Mouse (Mus musculus) MEL (cell line): ENCODE data around the gene Gga1. TPM values are rescaled to one million over a fixed set of nuclear protein-coding genes. Genes with fewer than 3 reads are reported as not detected.

Source experiments
- DNase-seq: peaks from one replicate; pipeline ENCODE4 v3.0.0; 2011; ENCODE audit warnings: low read depth, low spot score
- H3K27ac ChIP-seq: 2 replicates; pipeline ENCODE4 v1.5.1; 2012; ENCODE audit warnings: low read depth, mild to moderate bottlenecking, control low read depth, low read length, moderate library complexity; ENCODE audit not compliant: control insufficient read depth
- H3K27me3 ChIP-seq, 2 experiments: fragments of 150-350 bp in 1 of 2; sonication (generic) in 1 of 2; 2 replicates each; pipeline ENCODE4 v1.6.1; 2012; ENCODE audit warnings: low read length in 2 of 2, mild to moderate bottlenecking in 2 of 2, improper control_type of control experiment in 1 of 2, moderate library complexity in 1 of 2; ENCODE audit not compliant: insufficient read depth in 2 of 2, control insufficient read depth in 1 of 2
- H3K36me3 ChIP-seq, 2 experiments: 2 replicates each; pipeline ENCODE4 v1.6.1; 2012 to 2014; ENCODE audit warnings: low read length in 2 of 2, improper control_type of control experiment in 1 of 2, inconsistent platforms in 1 of 2, mild to moderate bottlenecking in 1 of 2; ENCODE audit not compliant: insufficient read depth in 2 of 2, control insufficient read depth in 1 of 2
- H3K4me1 ChIP-seq, 2 experiments: fragments of 150-350 bp in 1 of 2; sonication (generic) in 1 of 2; 2 replicates each; pipeline ENCODE4 v1.6.1; 2012; ENCODE audit warnings: low read length in 2 of 2, improper control_type of control experiment in 1 of 2, mild to moderate bottlenecking in 1 of 2; ENCODE audit not compliant: insufficient read depth in 2 of 2, control insufficient read depth in 1 of 2
- H3K4me3 ChIP-seq, 2 experiments: fragments of 150-350 bp in 1 of 2; sonication (generic) in 1 of 2; 2 replicates each; pipeline ENCODE4 v1.5.1; 2012; ENCODE audit warnings: low read depth in 2 of 2, low read length in 2 of 2, mild to moderate bottlenecking in 2 of 2, moderate library complexity in 2 of 2, control low read depth in 1 of 2, improper control_type of control experiment in 1 of 2; ENCODE audit not compliant: control insufficient read depth in 1 of 2, insufficient read depth in 1 of 2
- H3K79me2 ChIP-seq: 2 replicates; pipeline ENCODE4 v1.6.1; 2012; ENCODE audit warnings: mild to moderate bottlenecking, low read length, moderate library complexity; ENCODE audit not compliant: control insufficient read depth, poor library complexity, insufficient read depth
- H3K9ac ChIP-seq: 2 replicates; pipeline ENCODE4 v1.6.1; 2012; ENCODE audit warnings: low read depth, mild to moderate bottlenecking, control low read depth, low read length, moderate library complexity; ENCODE audit not compliant: control insufficient read depth, poor library complexity, severe bottlenecking
- H3K9me3 ChIP-seq: fragments of 150-350 bp; sonication (generic); replicated peaks from 2 replicates; pipeline ENCODE4 v1.6.1; 2012; ENCODE audit warnings: mild to moderate bottlenecking, low read length, improper control_type of control experiment, moderate library complexity; ENCODE audit not compliant: insufficient read depth
- BHLHE40 ChIP-seq: IDR thresholded peaks from 2 replicates; pipeline ENCODE4 v1.6.1; 2012; ENCODE audit warnings: low read depth, mild to moderate bottlenecking, inconsistent platforms, low read length, improper control_type of control experiment, borderline replicate concordance
- CHD2 ChIP-seq: IDR thresholded peaks from 2 replicates; pipeline ENCODE4 v1.6.1; 2011; ENCODE audit warnings: low read length, improper control_type of control experiment
- CTCF ChIP-seq, 3 experiments: IDR thresholded peaks in 2 of 3; conservative IDR thresholded peaks in 1 of 3; 2 replicates each; pipeline ENCODE4 v1.5.1; 2011 to 2012; ENCODE audit warnings: low read length in 3 of 3, low read depth in 2 of 3, mild to moderate bottlenecking in 2 of 3, improper control_type of control experiment in 1 of 3, inconsistent platforms in 1 of 3, mixed read lengths in 1 of 3, moderate library complexity in 1 of 3; ENCODE audit not compliant: control insufficient read depth in 1 of 3, insufficient read depth in 1 of 3, poor library complexity in 1 of 3, severe bottlenecking in 1 of 3
- ELF1 ChIP-seq: IDR thresholded peaks from 2 replicates; pipeline ENCODE4 v1.6.1; 2014; ENCODE audit warnings: low read depth, mild to moderate bottlenecking, inconsistent platforms, low read length, improper control_type of control experiment, moderate library complexity
- EP300 ChIP-seq, 2 experiments: IDR thresholded peaks; 2 replicates each; pipeline ENCODE4 v1.6.1; 2011; ENCODE audit warnings: improper control_type of control experiment in 2 of 2, low read length in 2 of 2, low read depth in 1 of 2, mild to moderate bottlenecking in 1 of 2
- ETS1 ChIP-seq: IDR thresholded peaks from 2 replicates; pipeline ENCODE4 v1.6.1; 2012; ENCODE audit warnings: low read depth, mild to moderate bottlenecking, inconsistent platforms, low read length, improper control_type of control experiment, moderate library complexity
- GATA1 ChIP-seq: IDR thresholded peaks from 2 replicates; pipeline ENCODE4 v1.6.1; 2011; ENCODE audit warnings: low read depth, low read length, improper control_type of control experiment
- JUND ChIP-seq: IDR thresholded peaks from 2 replicates; pipeline ENCODE4 v1.6.1; 2011; ENCODE audit warnings: low read depth, mild to moderate bottlenecking, improper control_type of control experiment, low read length
- MAFK ChIP-seq: IDR thresholded peaks from 2 replicates; pipeline ENCODE4 v1.6.1; 2011; ENCODE audit warnings: low read depth, mild to moderate bottlenecking, low read length, improper control_type of control experiment, borderline replicate concordance
- MAZ ChIP-seq: IDR thresholded peaks from 2 replicates; pipeline ENCODE4 v1.6.1; 2012; ENCODE audit warnings: low read depth, mild to moderate bottlenecking, inconsistent platforms, low read length, improper control_type of control experiment
- MYC ChIP-seq: IDR thresholded peaks from 2 replicates; pipeline ENCODE4 v1.6.1; 2011; ENCODE audit warnings: low read depth, mild to moderate bottlenecking, low read length, improper control_type of control experiment, moderate library complexity
- NELFE ChIP-seq: IDR thresholded peaks from 2 replicates; pipeline ENCODE4 v1.6.1; 2011; ENCODE audit warnings: low read depth, low read length, improper control_type of control experiment
- NRF1 ChIP-seq: IDR thresholded peaks from 2 replicates; pipeline ENCODE4 v1.6.1; 2014; ENCODE audit warnings: low read depth, mild to moderate bottlenecking, inconsistent platforms, low read length, improper control_type of control experiment, moderate library complexity; ENCODE audit not compliant: poor library complexity, insufficient read depth, severe bottlenecking
- POLR2AphosphoS2 ChIP-seq: IDR thresholded peaks from 2 replicates; pipeline ENCODE4 v1.6.1; 2011; ENCODE audit warnings: low read length, improper control_type of control experiment
- RAD21 ChIP-seq: IDR thresholded peaks from 2 replicates; pipeline ENCODE4 v1.6.1; 2011; ENCODE audit warnings: mild to moderate bottlenecking, low read depth, low read length, improper control_type of control experiment
- RCOR1 ChIP-seq: IDR thresholded peaks from 2 replicates; pipeline ENCODE4 v1.6.1; 2012; ENCODE audit warnings: low read depth, mild to moderate bottlenecking, inconsistent platforms, low read length, improper control_type of control experiment
- SIN3A ChIP-seq: IDR thresholded peaks from 2 replicates; pipeline ENCODE4 v1.6.1; 2012; ENCODE audit warnings: low read length, improper control_type of control experiment, inconsistent platforms
- SMC3 ChIP-seq: IDR thresholded peaks from 2 replicates; pipeline ENCODE4 v1.6.1; 2011; ENCODE audit warnings: low read depth, low read length, improper control_type of control experiment
- TAL1 ChIP-seq: IDR thresholded peaks from 2 replicates; pipeline ENCODE4 v1.6.1; 2012; ENCODE audit warnings: mild to moderate bottlenecking, inconsistent platforms, low read length, moderate library complexity, mixed read lengths
- USF1 ChIP-seq: IDR thresholded peaks from 2 replicates; pipeline ENCODE4 v1.6.1; 2014; ENCODE audit warnings: low read depth, mild to moderate bottlenecking, inconsistent platforms, low read length, improper control_type of control experiment, moderate library complexity
- USF2 ChIP-seq, 2 experiments: IDR thresholded peaks; 2 replicates each; pipeline ENCODE4 v1.6.1; 2011 to 2012; ENCODE audit warnings: improper control_type of control experiment in 2 of 2, low read length in 2 of 2, borderline replicate concordance in 1 of 2, inconsistent platforms in 1 of 2, low read depth in 1 of 2, mild to moderate bottlenecking in 1 of 2; ENCODE audit not compliant: insufficient read depth in 1 of 2
- ZKSCAN1 ChIP-seq: IDR thresholded peaks from 2 replicates; pipeline ENCODE4 v1.6.1; 2012; ENCODE audit warnings: low read depth, mild to moderate bottlenecking, inconsistent platforms, low read length, improper control_type of control experiment, moderate library complexity
- ZNF384 ChIP-seq: IDR thresholded peaks from 2 replicates; pipeline ENCODE4 v1.6.1; 2012; ENCODE audit warnings: low read depth, mild to moderate bottlenecking, inconsistent platforms, low read length, improper control_type of control experiment
- polyA plus RNA-seq, 2 experiments: library from polyadenylated mRNA; stranded (reverse) in 1 of 2; unstranded in 1 of 2; fragments of >175 nt in 1 of 2; fragments of >200 nt in 1 of 2; gene quantifications; 2 replicates each; pipeline versions ENCODE4 v1.2.1 to v1.2.4; 2012; ENCODE audit warnings: low replicate concordance in 2 of 2, low read depth in 1 of 2; ENCODE audit not compliant: insufficient read length in 2 of 2, insufficient read depth in 1 of 2, missing spikeins in 1 of 2
- total RNA-seq: library from RNA; depleted of rRNA; stranded (reverse); fragments of 300-350 nt; gene quantifications from 2 replicates; pipeline ENCODE4 v1.2.3, GENCODE M21; 2012

Gene Gga1
- total and polyA plus RNA-seq, 3 experiments = 18.2 to 48.1 TPM; not detected in 1

GRCm38 (mm10) chr15:78851505-78852153 is 25.4 kb upstream of the Gga1 start:
- TF ChIP-seq EP300 (IDR thresholded peaks at IDR 0.05; ENCODE audit: low read depth in 1 of 2, low read length in 2 of 2) (peak in 1 of 2 experiments; percentile 56; a peak in 2 of 4 replicates), RAD21 (peak; percentile 45), RCOR1 (0 out of 2 replicates have a peak, but pooled peaks have one; percentile 46), NELFE (no peak), SMC3 (peak; percentile 52), CTCF (IDR thresholded peaks at IDR 0.05 in 2 of 3, conservative IDR thresholded peaks at IDR 0.05 in 1 of 3; ENCODE audit: control insufficient read depth in 1 of 3, insufficient read depth in 1 of 3, low read depth in 2 of 3, low read length in 3 of 3, poor library complexity in 1 of 3, severe bottlenecking in 1 of 3) (peak; percentile 72 to 76 (median 72)), ELF1 (no peak; the same call in 1 of the 2 replicates), MYC (0 out of 2 replicates have a peak, but pooled peaks have one; percentile 10), SIN3A (peak; percentile 63; the same call in 1 of the 2 replicates), GATA1 (peak; percentile 47), BHLHE40 (peak; percentile 57; the same call in 1 of the 2 replicates)
- Histone ChIP-seq H3K4me3 (no peak overlapping the region), H3K4me1 (peaks cover 5 to 12% of the 10 kb centered on the region in 2 experiments), H3K27me3 (0 out of 4 replicates have a peak, but pooled peaks cover 0 to 2% of the 10 kb centered on the region in 2 experiments), H3K27ac (peak overlapping the region; percentile 16; the same call in 1 of the 2 replicates), H3K79me2 (no peaks in the 10 kb centered on the region), H3K9me3 (no peaks in the 10 kb centered on the region), H3K9ac (peak overlapping the region; percentile 17), H3K36me3 (peaks cover 0 to 5% of the 10 kb centered on the region in 2 experiments; a peak in 2 of 4 replicates)
- DNase-seq = peak; percentile 94

GRCm38 (mm10) chr15:78855303-78855965 is 21.6 kb upstream of the Gga1 start, which contains the start of gene Lgals2:
Gene Lgals2 (minus strand): TSS chr15:78855529.
- Histone ChIP-seq H3K27ac (no peak within 1 kb of the TSS), H3K9me3 (no peaks in the 10 kb centered on the region), H3K4me3 (no peak within 1 kb of the TSS), H3K4me1 (peaks cover 5 to 11% of the 10 kb centered on the region in 2 experiments), H3K27me3 (0 out of 4 replicates have a peak, but pooled peaks cover 0 to 2% of the 10 kb centered on the region in 2 experiments), H3K9ac (no peak within 1 kb of the TSS), H3K79me2 (no peaks in the 10 kb centered on the region), H3K36me3 (peaks cover 0 to 5% of the 10 kb centered on the region in 2 experiments; a peak in 2 of 4 replicates)
- TF ChIP-seq EP300 (IDR thresholded peaks at IDR 0.05; ENCODE audit: low read depth in 1 of 2, low read length in 2 of 2) (no peak), SMC3 (no peak), CHD2 (no peak), TAL1 (no peak), ETS1 (no peak), JUND (no peak), MAFK (no peak), ZKSCAN1 (no peak), ZNF384 (no peak), CTCF (IDR thresholded peaks at IDR 0.05 in 2 of 3, conservative IDR thresholded peaks at IDR 0.05 in 1 of 3; ENCODE audit: control insufficient read depth in 1 of 3, insufficient read depth in 1 of 3, low read depth in 2 of 3, low read length in 3 of 3, poor library complexity in 1 of 3, severe bottlenecking in 1 of 3) (no peak), POLR2AphosphoS2 (no peak), RAD21 (no peak), USF1 (no peak), USF2 (IDR thresholded peaks at IDR 0.05; ENCODE audit: borderline replicate concordance in 1 of 2, insufficient read depth in 1 of 2, low read depth in 1 of 2, low read length in 2 of 2) (no peak), NRF1 (no peak), MAZ (no peak)
- no peak for DNase-seq
